ENCODE assay signal across 22 mouse cellular contexts in the genomic region with DNA sequence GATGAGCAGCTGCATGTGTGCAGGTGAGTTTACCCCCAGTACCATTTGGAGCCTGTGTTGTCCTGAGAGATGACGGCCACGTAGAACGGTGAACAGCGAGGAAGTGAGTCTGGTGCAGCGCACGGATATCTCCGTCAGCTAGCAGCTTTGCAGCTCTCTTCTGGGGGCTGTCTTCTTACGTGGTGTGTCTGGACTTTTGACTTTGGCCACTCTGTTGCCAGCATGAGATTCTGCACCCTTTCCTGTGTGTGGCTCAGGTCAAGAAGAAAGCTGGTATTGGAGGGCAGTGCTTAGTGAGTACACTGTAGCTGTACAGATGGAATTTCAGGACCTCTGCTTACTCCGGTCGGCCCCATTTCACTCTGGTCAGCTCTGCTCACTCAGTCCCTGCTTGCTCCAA. TPM values are rescaled to one million over a fixed set of nuclear protein-coding genes. Genes with fewer than 3 reads are reported as not detected.
"Had no signal": no experiment of that assay in that cellular context is flagged by ENCODE, and none has a peak within 500 bp of the region (broad histone marks: within the 10 kb centered on the region; RNA-seq: fewer than 3 reads in every experiment).

No protein-coding gene starts in this region.

- H3K27ac ChIP-seq: intestine, embryonic 15.5 days; layer of hippocampus, adult 2 months; limb, embryonic 15.5 days; liver, embryonic 14.5 days; macrophage; midbrain, embryonic 12.5 days; midbrain, embryonic 15.5 days; neural tube, embryonic 12.5 days; neural tube, embryonic 15.5 days; stomach, embryonic 15.5 days had no signal

- ATAC-seq: hindbrain, embryonic 16.5 days; intestine, embryonic 15.5 days; liver, postnatal 0 days; lung, postnatal 0 days; midbrain, embryonic 15.5 days had no signal

- H3K4me3 ChIP-seq: intestine, embryonic 15.5 days; layer of hippocampus, adult 2 months; limb, embryonic 15.5 days; midbrain, embryonic 12.5 days; midbrain, embryonic 15.5 days; neural tube, embryonic 12.5 days; neural tube, embryonic 15.5 days; stomach, embryonic 15.5 days had no signal

- H3K4me1 ChIP-seq: intestine, embryonic 15.5 days; midbrain, embryonic 12.5 days; stomach, embryonic 15.5 days had no signal

- H3K27me3 ChIP-seq: intestine, embryonic 15.5 days; limb, embryonic 15.5 days; midbrain, embryonic 12.5 days; midbrain, embryonic 15.5 days; neural tube, embryonic 12.5 days; neural tube, embryonic 15.5 days; stomach, embryonic 15.5 days had no signal

- H3K4me2 ChIP-seq: intestine, embryonic 15.5 days; limb, embryonic 15.5 days; liver, embryonic 11.5 days; lung, embryonic 14.5 days; midbrain, embryonic 12.5 days; midbrain, embryonic 15.5 days; neural tube, embryonic 12.5 days; neural tube, embryonic 15.5 days; stomach, embryonic 15.5 days had no signal

- H3K9me3 ChIP-seq: intestine, embryonic 15.5 days; limb, embryonic 15.5 days; midbrain, embryonic 12.5 days; midbrain, embryonic 15.5 days; neural tube, embryonic 12.5 days; neural tube, embryonic 15.5 days; stomach, embryonic 15.5 days had no signal

- H3K9ac ChIP-seq: intestine, embryonic 15.5 days; limb, embryonic 15.5 days; liver, embryonic 14.5 days; liver, postnatal 0 days; lung, embryonic 14.5 days; midbrain, embryonic 12.5 days; midbrain, embryonic 15.5 days; neural tube, embryonic 12.5 days; neural tube, embryonic 15.5 days; stomach, embryonic 15.5 days had no signal

- DNase-seq: layer of hippocampus, adult 9-11 months; liver, postnatal 0 days; lung, embryonic 14.5 days; right cerebral cortex, adult 18-20 months; right cerebral cortex, postnatal 14 days; right cerebral cortex, postnatal 4 days; thymus, postnatal 25 days had no signal

RNA-seq across cellular contexts. Expression of a gene that starts 47.4 kb away (rescaled TPM):
- polyA plus RNA-seq: intestine, embryonic 15.5 days; limb, embryonic 11.5 days; liver, postnatal 0 days; lung, embryonic 14.5 days; lung, postnatal 0 days; midbrain, embryonic 12.5 days; neural tube, embryonic 12.5 days; neural tube, embryonic 15.5 days; stomach, embryonic 15.5 days; thymus, postnatal 0 days had no signal
